Mouse (Mus musculus) natural killer cell, adult 2 months (primary cell): ENCODE results near the gene Pln.

Experiments
- DNase-seq, 2 experiments: peaks; one replicate each; pipeline ENCODE4 v3.0.0; 2022; ENCODE audit warnings: low spot score in 2 of 2

The Pln gene

GRCm38 (mm10) chr10:53364311-53364710 lies 26.8 kb downstream of the Pln start:
- DNase-seq: no peak

GRCm38 (mm10) chr10:53367265-53367664 lies 29.8 kb downstream of the Pln start:
- DNase-seq: no peak

- no peak for DNase-seq
Measured at GRCm38 (mm10) chr10:53373885-53374578, 36.6 kb downstream of the Pln start.

- DNase-seq: no peak
Measured at GRCm38 (mm10) chr10:53377096-53377495, 39.6 kb downstream of the Pln start.

GRCm38 (mm10) chr10:53378296-53378695 lies 40.8 kb downstream of the Pln start:
- DNase-seq: no peak

GRCm38 (mm10) chr10:53378981-53379708 lies 41.7 kb downstream of the Pln start:
- peak in 1 of 2 experiments; percentile 30 for DNase-seq

GRCm38 (mm10) chr10:53379709-53380106 lies 42.2 kb downstream of the Pln start, which contains the start of gene Cep85l:
Gene Cep85l (minus strand): TSS chr10:53379947.
- peak; percentile 50 to 74 for DNase-seq

GRCm38 (mm10) chr10:53382696-53383365 lies 45.4 kb downstream of the Pln start:
- DNase-seq: no peak

- DNase-seq: no peak
Measured at GRCm38 (mm10) chr10:53384896-53385295, 47.4 kb downstream of the Pln start.

- DNase-seq: no peak
Measured at GRCm38 (mm10) chr10:53385438-53385837, 48.0 kb downstream of the Pln start.

- no peak for DNase-seq
Measured at GRCm38 (mm10) chr10:53388227-53388920, 50.9 kb downstream of the Pln start.

- DNase-seq: no peak
Measured at GRCm38 (mm10) chr10:53394923-53395629, 57.6 kb downstream of the Pln start.
